9 mouse cellular contexts compared by ENCODE assay signal in the genomic region with DNA sequence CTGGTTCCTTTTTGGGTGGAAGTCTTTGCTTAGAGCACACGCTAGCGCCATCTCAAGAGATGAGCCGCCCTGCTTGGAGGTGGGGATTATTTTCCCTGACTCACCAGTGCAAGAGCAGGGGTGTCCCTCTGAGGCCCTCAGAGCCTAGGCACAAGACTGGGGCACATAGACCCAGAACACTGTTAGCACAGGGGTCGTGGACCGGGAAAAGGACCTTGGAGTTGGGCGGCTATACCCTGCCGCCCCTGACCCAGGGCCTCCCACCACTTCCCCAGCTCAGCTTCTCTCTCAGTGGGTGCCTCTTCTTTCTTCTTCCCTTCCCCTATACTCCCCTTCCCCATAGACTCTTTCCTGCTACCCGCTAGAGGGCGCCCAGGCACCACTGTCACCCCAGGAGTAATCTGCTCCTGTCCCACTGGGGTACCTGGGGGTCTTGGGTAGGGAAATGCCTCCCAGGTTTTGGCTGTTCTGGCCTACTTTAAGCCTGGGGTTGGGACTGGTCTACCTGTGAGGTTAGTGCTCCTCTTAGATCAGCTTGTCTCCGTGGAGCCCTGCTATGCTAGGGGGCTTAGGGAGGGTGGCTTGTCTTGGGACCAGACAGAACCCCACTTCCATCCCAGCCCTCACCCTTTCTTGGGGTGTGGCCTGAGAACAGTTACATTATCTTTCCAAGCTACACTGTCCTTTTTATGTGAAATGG. TPM values are rescaled to one million over a fixed set of nuclear protein-coding genes. Genes with fewer than 3 reads are reported as not detected.
A peak's percentile ranks its signal among the peaks of the same experiment; 100 is the strongest.
DNase-seq lines count a peak whose midpoint lies in the region; ATAC-seq and TF ChIP-seq lines count a peak whose summit lies in the region.
"Had no signal": no experiment of that assay in that cellular context is flagged by ENCODE, and none has a peak within 500 bp of the region (broad histone marks: within the 10 kb centered on the region; RNA-seq: fewer than 3 reads in every experiment).

No protein-coding gene starts in this region.

- H3K27ac ChIP-seq in liver, postnatal 0 days (ENCODE audit: low read depth), result no peak overlapping the region
- peak overlapping the region; percentile 79 for H3K27ac ChIP-seq in forebrain, embryonic 13.5 days
- peak overlapping the region; percentile 68 for H3K27ac ChIP-seq in neural tube, embryonic 11.5 days (ENCODE audit: low read depth, low read length)
- H3K27ac ChIP-seq: lung, embryonic 15.5 days had no signal

- peak; percentile 22 for DNase-seq in CD4-positive, CD25-positive, alpha-beta regulatory T cell, adult 2 months (ENCODE audit: low read depth, low spot score)
- DNase-seq in liver, postnatal 0 days, result peak; percentile 43
- DNase-seq in liver, result no peak
- DNase-seq in kidney, postnatal 14 days, result peak; percentile 57
- peak; percentile 54 for DNase-seq in neural tube, embryonic 11.5 days (ENCODE audit: low spot score)
- no peak for DNase-seq in spleen, postnatal 36 days (ENCODE audit: low spot score in 2 of 2)

- no peak overlapping the region for H3K4me2 ChIP-seq in liver, postnatal 0 days (ENCODE audit: low read depth, low read length)
- H3K4me2 ChIP-seq in forebrain, embryonic 13.5 days, result peak overlapping the region; percentile 52
- H3K4me2 ChIP-seq in neural tube, embryonic 11.5 days (ENCODE audit: low read depth), result peak overlapping the region; percentile 31

- TF ChIP-seq CTCF in liver, postnatal 0 days (IDR thresholded peaks at IDR 0.05; ENCODE audit: low read depth), result peak; percentile 69

- TF ChIP-seq EP300 in liver, postnatal 0 days (IDR thresholded peaks at IDR 0.05; ENCODE audit: low read depth), result no peak

- no peak overlapping the region for H3K4me3 ChIP-seq in liver, postnatal 0 days (ENCODE audit: low read depth, low read length)
- H3K4me3 ChIP-seq in forebrain, embryonic 13.5 days, result peak overlapping the region; percentile 21
- H3K4me3 ChIP-seq in neural tube, embryonic 11.5 days (ENCODE audit: low read depth, low read length), result no peak overlapping the region
- H3K4me3 ChIP-seq: lung, embryonic 15.5 days had no signal

- H3K9ac ChIP-seq in liver, postnatal 0 days (replicated peaks), result no peak overlapping the region
- H3K9ac ChIP-seq in forebrain, embryonic 13.5 days, result peak overlapping the region; percentile 3
- peak overlapping the region; percentile 35 for H3K9ac ChIP-seq in neural tube, embryonic 11.5 days (ENCODE audit: low read length)
- H3K9ac ChIP-seq: lung, embryonic 15.5 days had no signal

- ATAC-seq in CD4-positive, CD25-positive, alpha-beta regulatory T cell, adult 4 months, result no peak
- ATAC-seq in liver, postnatal 0 days, result no peak
- ATAC-seq in forebrain, embryonic 13.5 days, result peak; percentile 56
- ATAC-seq in neural tube, embryonic 11.5 days (ENCODE audit: insufficient read depth, low FRiP score, low TSS enrichment), result peak; percentile 75

- 5% methylated on average over 10 of the region's 10 CpGs for WGBS in liver, postnatal 0 days (ENCODE audit: insufficient replicate concordance)
- WGBS in forebrain, embryonic 13.5 days, result 2% methylated on average over 10 of the region's 10 CpGs
- 1% methylated on average over 10 of the region's 10 CpGs for WGBS in neural tube, embryonic 11.5 days

- no peaks in the 10 kb centered on the region for H3K4me1 ChIP-seq in liver, postnatal 0 days (ENCODE audit: insufficient read depth)
- peaks cover 24% of the 10 kb centered on the region for H3K4me1 ChIP-seq in forebrain, embryonic 13.5 days
- H3K4me1 ChIP-seq in neural tube, embryonic 11.5 days (ENCODE audit: control insufficient read depth, insufficient read depth, low read length), result peaks cover 15% of the 10 kb centered on the region

- no peaks in the 10 kb centered on the region for H3K36me3 ChIP-seq in liver, postnatal 0 days (replicated peaks; ENCODE audit: insufficient read depth, low read length)
- H3K36me3 ChIP-seq in forebrain, embryonic 13.5 days (ENCODE audit: poor library complexity, severe bottlenecking), result no peaks in the 10 kb centered on the region
- H3K36me3 ChIP-seq in neural tube, embryonic 11.5 days (ENCODE audit: control insufficient read depth, insufficient read depth, low read length), result no peaks in the 10 kb centered on the region
- H3K36me3 ChIP-seq: lung, embryonic 15.5 days had no signal

- no peaks in the 10 kb centered on the region for H3K9me3 ChIP-seq in liver, postnatal 0 days (ENCODE audit: low read length)
- H3K9me3 ChIP-seq in forebrain, embryonic 13.5 days (replicated peaks), result 0 out of 2 replicates have a peak, but pooled peaks cover 2% of the 10 kb centered on the region
- H3K9me3 ChIP-seq in neural tube, embryonic 11.5 days (ENCODE audit: control insufficient read depth, low read length), result no peaks in the 10 kb centered on the region
- H3K9me3 ChIP-seq: lung, embryonic 15.5 days had no signal

- peaks cover 18% of the 10 kb centered on the region; the same call in 1 of the 2 replicates for H3K27me3 ChIP-seq in liver, postnatal 0 days (ENCODE audit: insufficient read depth, low read length)
- 0 out of 2 replicates have a peak, but pooled peaks cover 10% of the 10 kb centered on the region for H3K27me3 ChIP-seq in forebrain, embryonic 13.5 days
- no peaks in the 10 kb centered on the region for H3K27me3 ChIP-seq in neural tube, embryonic 11.5 days (ENCODE audit: control insufficient read depth, insufficient read depth, low read length)

RNA-seq across cellular contexts. Expression of gene Camk2n1, which starts 51.2 kb away (rescaled TPM):
- polyA plus RNA-seq in CD4-positive, CD25-positive, alpha-beta regulatory T cell, adult 4 months (2017; shearing (Covaris generic)), result 1 to 10 TPM in 1 of 2 experiments, under 1 TPM in 1; 0.95 to 1.2 TPM
- 5.5 and 6.1 TPM in 2 replicates for polyA plus RNA-seq in liver, postnatal 0 days (2015; fragmentation: Nextera tagmentation; extraction: Ambion mirVana)
- polyA plus RNA-seq in forebrain, embryonic 13.5 days (2015; fragmentation: Nextera tagmentation; extraction: Ambion mirVana), result 6.6 and 6.9 TPM in 2 replicates
- 6.0 TPM in 2 replicates for polyA plus RNA-seq in neural tube, embryonic 11.5 days (2014; fragmentation: Nextera tagmentation; extraction: Ambion mirVana)

Comparison
In these comparisons a context has a peak if more than half of its experiments do, and no peak if none do; other contexts are left out.
1. DNase-seq: peak in CD4-positive, CD25-positive, alpha-beta regulatory T cell, adult 2 months (single experiment), liver, postnatal 0 days (single experiment), kidney, postnatal 14 days (single experiment) and neural tube, embryonic 11.5 days (single experiment); none in liver (single experiment) and spleen, postnatal 36 days (0 of 2).
2. ATAC-seq: peak in forebrain, embryonic 13.5 days (single experiment) and neural tube, embryonic 11.5 days (single experiment); none in CD4-positive, CD25-positive, alpha-beta regulatory T cell, adult 4 months (single experiment) and liver, postnatal 0 days (single experiment).